Mouse (Mus musculus): ENCODE data around the gene Wnt7a. TPM values are rescaled to one million over a fixed set of nuclear protein-coding genes. Genes with fewer than 3 reads are reported as not detected.

Wnt7a gene
- polyA plus RNA-seq, 1 experiment, result not detected

DNA sequence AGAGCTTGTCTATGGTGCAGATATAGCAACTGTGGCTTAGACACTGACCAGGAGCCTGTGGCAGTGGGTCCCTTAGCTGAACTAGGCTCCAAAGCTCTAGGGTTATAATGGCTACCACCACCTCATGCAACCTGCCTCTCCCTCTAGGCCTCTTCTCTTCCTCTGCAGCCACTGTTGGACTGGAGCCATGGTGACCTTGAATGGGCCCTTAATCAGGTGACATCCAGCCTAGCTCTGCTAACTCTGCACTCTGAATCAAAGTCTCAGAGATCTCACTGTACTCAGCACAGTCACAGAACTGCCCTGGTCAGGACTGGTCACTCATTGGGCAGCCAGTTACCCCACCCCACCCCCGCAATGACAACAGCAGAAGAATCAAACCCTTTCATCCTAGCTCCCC lies 44.4 kb downstream of the Wnt7a start:
- H3K4me1 ChIP-seq (ENCODE audit: control insufficient read depth, insufficient read depth, low read length), result no peaks in the 10 kb centered on the region
- no peak overlapping the region for H3K4me3 ChIP-seq (ENCODE audit: insufficient read depth, low read length)
- TF ChIP-seq POLR2A (IDR thresholded peaks at IDR 0.05; ENCODE audit: borderline replicate concordance, low read depth, low read length) (no peak), CTCF (IDR thresholded peaks at IDR 0.05; ENCODE audit: low read depth, low read length) (no peak)
- no peak overlapping the region for H3K27ac ChIP-seq (ENCODE audit: insufficient read depth, low read depth, low read length)

DNA sequence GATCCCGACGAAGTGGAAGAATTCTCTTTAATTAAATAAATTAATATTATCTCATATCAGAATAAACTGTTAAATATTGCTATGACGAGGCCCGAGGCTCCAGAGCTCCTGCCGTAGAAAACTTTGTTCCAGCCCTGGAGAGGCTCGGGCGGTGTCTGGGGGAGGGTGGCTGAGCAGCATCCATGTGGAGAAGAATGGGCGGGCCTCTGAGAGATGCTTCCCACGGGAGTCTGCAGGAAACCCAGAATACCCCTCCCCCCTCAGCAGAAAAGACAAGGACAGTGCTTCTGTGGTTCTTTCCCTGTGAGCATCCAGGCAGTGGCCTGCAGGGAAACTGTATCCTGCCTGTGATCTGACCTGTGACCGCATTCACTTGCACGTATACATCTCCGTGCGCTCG lies 45.7 kb downstream of the Wnt7a start:
- H3K4me3 ChIP-seq (ENCODE audit: insufficient read depth, low read length), result no peak overlapping the region
- H3K4me1 ChIP-seq (ENCODE audit: control insufficient read depth, insufficient read depth, low read length), result no peaks in the 10 kb centered on the region
- H3K27ac ChIP-seq (ENCODE audit: insufficient read depth, low read depth, low read length), result no peak overlapping the region
- TF ChIP-seq POLR2A (IDR thresholded peaks at IDR 0.05; ENCODE audit: borderline replicate concordance, low read depth, low read length), result no peak
- no peak for TF ChIP-seq CTCF (IDR thresholded peaks at IDR 0.05; ENCODE audit: low read depth, low read length)

DNA sequence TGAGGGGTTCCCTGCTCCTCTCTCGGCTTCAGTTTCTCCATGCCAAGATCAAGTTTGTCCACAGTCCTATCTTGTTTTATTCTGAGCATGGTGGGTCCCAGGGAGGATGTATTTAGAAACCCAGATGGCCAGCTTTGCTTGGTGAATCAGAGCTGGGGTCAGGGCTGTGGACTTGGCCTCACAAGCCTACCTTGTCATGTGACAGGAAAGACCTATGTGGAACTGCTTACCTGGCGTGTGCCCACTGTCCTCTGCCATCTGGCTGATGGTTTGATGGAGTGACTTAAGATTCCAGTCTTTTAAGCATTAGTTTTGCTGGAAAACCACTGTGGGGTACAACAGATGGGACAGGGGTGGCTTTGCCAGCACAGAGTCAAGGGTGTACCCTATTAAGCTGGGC lies 48.4 kb downstream of the Wnt7a start:
- no peaks in the 10 kb centered on the region for H3K4me1 ChIP-seq (ENCODE audit: control insufficient read depth, insufficient read depth, low read length)
- no peak overlapping the region for H3K27ac ChIP-seq (ENCODE audit: insufficient read depth, low read depth, low read length)
- H3K4me3 ChIP-seq (ENCODE audit: insufficient read depth, low read length), result no peak overlapping the region
- TF ChIP-seq POLR2A (IDR thresholded peaks at IDR 0.05; ENCODE audit: borderline replicate concordance, low read depth, low read length) (no peak), CTCF (IDR thresholded peaks at IDR 0.05; ENCODE audit: low read depth, low read length) (no peak)

DNA sequence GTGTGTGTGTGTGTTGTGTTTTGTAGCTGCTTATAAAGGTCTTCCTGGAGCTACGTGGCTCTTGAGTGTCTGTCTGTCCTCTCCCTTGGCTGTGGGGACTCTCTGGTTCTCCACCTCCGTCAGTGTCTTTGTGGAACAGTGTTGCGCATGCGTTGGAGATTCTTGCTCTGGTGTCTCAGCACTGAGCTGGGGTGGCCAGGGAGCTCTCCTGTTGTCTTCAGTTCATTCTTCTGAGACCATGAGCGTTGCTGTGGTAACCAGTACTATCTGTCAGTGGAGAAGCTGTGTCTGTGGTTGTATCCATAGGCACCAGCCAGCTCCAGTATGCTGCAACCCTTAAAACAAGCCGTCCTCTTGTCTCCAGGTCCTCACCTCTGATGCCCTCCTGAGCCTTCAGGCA lies 50.2 kb downstream of the Wnt7a start:
- no peaks in the 10 kb centered on the region for H3K4me1 ChIP-seq (ENCODE audit: control insufficient read depth, insufficient read depth, low read length)
- no peak overlapping the region for H3K27ac ChIP-seq (ENCODE audit: insufficient read depth, low read depth, low read length)
- H3K4me3 ChIP-seq (ENCODE audit: insufficient read depth, low read length), result no peak overlapping the region
- TF ChIP-seq CTCF (IDR thresholded peaks at IDR 0.05; ENCODE audit: low read depth, low read length), result no peak
- no peak for TF ChIP-seq POLR2A (IDR thresholded peaks at IDR 0.05; ENCODE audit: borderline replicate concordance, low read depth, low read length)

DNA sequence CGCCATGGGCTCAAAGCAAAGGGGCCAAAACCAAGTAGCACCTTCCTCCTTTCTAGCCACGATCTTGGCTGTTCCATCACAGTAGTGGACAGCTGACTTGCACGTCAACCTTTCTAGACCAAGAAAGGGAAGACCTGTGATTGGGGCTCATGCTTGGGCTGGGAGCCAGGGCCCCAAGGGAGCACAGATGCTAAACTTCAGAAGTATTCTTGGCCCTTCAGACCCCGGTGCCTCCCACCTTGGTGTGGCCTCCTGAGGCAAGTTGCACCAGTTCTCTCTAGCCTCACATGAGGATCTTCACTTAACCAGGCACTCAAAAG lies 50.8 kb downstream of the Wnt7a start:
- Histone ChIP-seq H3K27ac (ENCODE audit: insufficient read depth, low read depth, low read length) (no peak overlapping the region), H3K4me1 (ENCODE audit: control insufficient read depth, insufficient read depth, low read length) (no peaks in the 10 kb centered on the region), H3K4me3 (ENCODE audit: insufficient read depth, low read length) (no peak overlapping the region)
- TF ChIP-seq POLR2A (IDR thresholded peaks at IDR 0.05; ENCODE audit: borderline replicate concordance, low read depth, low read length), result no peak
- TF ChIP-seq CTCF (IDR thresholded peaks at IDR 0.05; ENCODE audit: low read depth, low read length), result no peak

DNA sequence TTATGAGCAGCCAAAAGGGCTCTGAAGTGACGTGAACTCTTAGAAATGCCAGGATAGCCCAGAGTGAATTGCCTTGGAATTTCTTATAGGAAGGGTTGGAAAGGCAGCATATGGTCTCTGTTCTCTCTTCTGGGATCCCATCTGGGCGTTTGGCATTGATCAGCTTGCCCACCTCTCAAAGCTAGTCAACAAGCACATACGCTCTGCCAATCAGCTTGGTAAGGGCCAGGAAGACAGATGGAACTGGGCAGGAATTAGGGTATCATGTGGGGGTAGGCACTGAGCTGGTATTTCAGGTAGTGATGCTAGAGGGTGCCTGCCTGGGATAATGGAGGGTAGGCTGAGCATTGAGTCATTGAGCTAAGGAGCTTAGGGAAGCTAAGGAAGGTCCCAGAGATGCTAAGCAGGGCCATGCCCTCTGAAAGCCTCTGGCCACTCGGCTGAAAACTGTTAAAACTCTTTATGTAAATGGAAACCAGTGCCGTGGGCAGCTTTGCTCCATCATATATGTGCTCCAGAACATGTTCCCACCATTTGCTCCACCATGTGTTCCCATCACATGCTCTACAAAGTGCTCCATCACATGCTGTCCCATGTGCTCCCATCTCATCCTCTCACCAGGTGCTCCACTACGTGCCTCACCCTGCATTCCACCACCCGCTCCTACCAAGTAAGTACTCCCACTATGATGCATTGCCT lies 51.3 kb downstream of the Wnt7a start:
- no peak for TF ChIP-seq CTCF (IDR thresholded peaks at IDR 0.05; ENCODE audit: low read depth, low read length)
- TF ChIP-seq POLR2A (IDR thresholded peaks at IDR 0.05; ENCODE audit: borderline replicate concordance, low read depth, low read length), result no peak
- Histone ChIP-seq H3K27ac (ENCODE audit: insufficient read depth, low read depth, low read length) (no peak overlapping the region), H3K4me3 (ENCODE audit: insufficient read depth, low read length) (no peak overlapping the region), H3K4me1 (ENCODE audit: control insufficient read depth, insufficient read depth, low read length) (no peaks in the 10 kb centered on the region)

DNA sequence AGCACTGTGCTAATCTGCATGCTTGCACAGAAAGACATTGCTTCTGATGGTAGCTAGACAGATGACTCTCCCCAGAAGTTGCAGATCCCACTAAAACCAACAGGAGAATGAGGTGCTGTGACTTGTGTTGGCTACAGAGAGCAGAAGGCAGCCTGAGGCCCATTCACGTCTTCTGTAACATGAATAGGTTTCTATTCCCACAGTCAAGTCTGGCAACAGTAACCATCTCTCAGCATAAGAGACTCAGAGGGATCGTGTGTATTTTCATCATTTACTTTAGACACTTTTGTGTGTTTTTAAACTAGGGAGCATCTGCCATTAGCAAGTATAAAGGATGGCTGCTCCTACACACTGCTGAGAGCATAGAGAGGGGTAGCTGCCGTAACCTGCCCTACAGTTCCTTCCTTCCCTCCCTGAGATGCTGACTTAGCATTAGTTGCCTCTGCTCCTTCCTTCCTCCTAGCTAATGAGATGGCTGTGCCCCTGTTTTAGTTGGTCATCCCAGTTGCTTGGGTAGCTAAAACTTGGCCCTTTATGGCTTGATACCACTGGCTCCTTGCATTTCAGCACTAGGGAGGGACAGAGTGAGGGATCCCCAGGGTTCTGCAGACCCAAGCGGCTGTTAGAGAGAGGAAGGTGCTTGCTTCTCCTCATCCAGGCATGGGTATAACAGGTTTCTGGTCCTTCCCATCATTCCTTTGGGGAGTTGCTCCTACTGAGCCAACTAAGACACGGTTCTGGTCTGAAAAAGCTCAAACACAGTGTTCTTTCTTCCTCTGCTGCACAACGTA lies 52.1 kb downstream of the Wnt7a start:
- TF ChIP-seq CTCF (IDR thresholded peaks at IDR 0.05; ENCODE audit: low read depth, low read length) (no peak), POLR2A (IDR thresholded peaks at IDR 0.05; ENCODE audit: borderline replicate concordance, low read depth, low read length) (no peak)
- H3K4me3 ChIP-seq (ENCODE audit: insufficient read depth, low read length), result no peak overlapping the region
- no peak overlapping the region for H3K27ac ChIP-seq (ENCODE audit: insufficient read depth, low read depth, low read length)
- no peaks in the 10 kb centered on the region for H3K4me1 ChIP-seq (ENCODE audit: control insufficient read depth, insufficient read depth, low read length)

DNA sequence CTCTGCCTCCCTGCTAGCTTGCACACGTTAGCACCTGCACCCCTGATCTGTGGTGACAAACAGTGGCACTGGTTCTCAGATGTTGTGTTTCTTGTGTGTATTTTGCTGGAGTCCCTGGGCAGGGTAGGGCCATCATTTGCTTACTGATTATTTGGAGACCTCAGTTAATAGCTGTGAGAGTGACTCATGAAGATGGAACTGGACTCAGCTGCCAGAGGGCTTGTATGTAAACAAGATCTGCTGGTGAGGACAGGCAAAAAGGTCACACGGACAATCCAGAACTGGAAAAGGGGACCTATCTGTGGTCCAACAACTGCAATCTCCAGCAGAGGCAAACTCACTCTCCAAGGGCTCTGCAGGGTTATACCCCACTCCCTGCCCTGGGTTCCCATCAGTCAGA lies 52.8 kb downstream of the Wnt7a start:
- no peak overlapping the region for H3K27ac ChIP-seq (ENCODE audit: insufficient read depth, low read depth, low read length)
- no peak for TF ChIP-seq CTCF (IDR thresholded peaks at IDR 0.05; ENCODE audit: low read depth, low read length)
- H3K4me3 ChIP-seq (ENCODE audit: insufficient read depth, low read length), result no peak overlapping the region
- H3K4me1 ChIP-seq (ENCODE audit: control insufficient read depth, insufficient read depth, low read length), result no peaks in the 10 kb centered on the region

DNA sequence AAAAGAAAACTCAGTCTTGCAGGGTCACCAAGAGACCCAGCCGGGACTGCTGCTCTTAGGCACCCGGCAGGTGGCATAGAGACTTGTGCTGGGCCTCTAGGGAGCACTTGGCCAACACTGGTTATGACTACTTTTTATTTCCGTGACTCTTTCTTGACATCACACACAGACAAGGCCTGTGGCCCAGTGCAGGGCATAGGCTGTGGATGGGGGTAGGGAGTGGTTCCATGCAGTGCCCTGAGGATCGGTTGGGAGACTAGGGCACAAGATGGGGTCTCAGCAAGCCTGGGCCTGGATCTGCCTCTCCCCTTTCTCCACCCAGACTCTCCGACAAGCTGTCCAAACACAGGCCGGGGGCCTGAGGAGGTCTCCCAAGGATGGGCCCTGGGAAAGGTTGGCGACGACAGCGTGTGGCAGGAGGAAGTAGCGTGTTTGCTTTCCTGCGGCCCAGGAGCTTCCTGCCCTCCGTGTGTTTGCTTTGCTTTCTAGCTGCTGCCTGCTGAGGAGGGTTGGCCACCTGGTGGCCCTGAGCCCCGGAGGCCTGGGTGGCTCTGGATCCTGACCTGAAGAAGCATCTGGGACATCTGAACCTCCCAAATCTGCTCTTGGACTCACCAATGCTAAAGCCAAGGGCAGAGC lies 53.8 kb downstream of the Wnt7a start:
- Histone ChIP-seq H3K27ac (ENCODE audit: insufficient read depth, low read depth, low read length) (no peak overlapping the region), H3K4me1 (ENCODE audit: control insufficient read depth, insufficient read depth, low read length) (no peaks in the 10 kb centered on the region), H3K4me3 (ENCODE audit: insufficient read depth, low read length) (no peak overlapping the region)
- TF ChIP-seq CTCF (IDR thresholded peaks at IDR 0.05; ENCODE audit: low read depth, low read length), result no peak

DNA sequence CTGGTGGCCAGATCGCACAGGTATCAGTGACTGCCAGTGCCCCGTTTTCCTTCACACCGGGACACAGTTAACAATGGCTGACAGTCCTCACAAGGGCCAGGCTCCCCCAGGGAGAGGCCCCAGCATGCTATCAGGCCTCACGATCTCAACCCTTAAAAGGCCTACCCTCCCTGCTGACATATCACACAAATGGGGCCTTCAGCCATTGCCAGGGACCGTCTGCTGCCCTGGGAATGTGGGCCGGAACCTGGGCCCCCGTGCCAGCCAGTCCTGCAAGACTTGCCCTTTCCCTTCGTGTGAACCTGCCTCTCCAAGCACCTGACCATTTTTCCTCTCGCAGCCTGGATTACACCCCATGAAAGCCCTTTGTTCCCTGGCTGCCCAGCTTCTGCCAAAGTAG lies 61.5 kb downstream of the Wnt7a start:
- no peak for TF ChIP-seq POLR2A (IDR thresholded peaks at IDR 0.05; ENCODE audit: borderline replicate concordance, low read depth, low read length)
- no peak for TF ChIP-seq CTCF (IDR thresholded peaks at IDR 0.05; ENCODE audit: low read depth, low read length)
- Histone ChIP-seq H3K27ac (ENCODE audit: insufficient read depth, low read depth, low read length) (no peak overlapping the region), H3K4me1 (ENCODE audit: control insufficient read depth, insufficient read depth, low read length) (no peaks in the 10 kb centered on the region), H3K4me3 (ENCODE audit: insufficient read depth, low read length) (no peak overlapping the region)
